Mouse (Mus musculus) lung, embryonic 15.5 days (tissue): ENCODE measurements at regions not wholly inside any gene's neighbourhood (a gene's known extent, or its start where the extent isn't known, plus 50 kb on each side); places are given as distances from the start of the nearest gene placed in this dataset.

Source experiments
- ATAC-seq: fragments of 200-750 bp; cut with Nextera tagmentation; 2 replicates; pipeline ENCODE4 v1.8.0; 2017; ENCODE audit warnings: moderate number of reproducible peaks, borderline replicate concordance; ENCODE audit not compliant: low FRiP score, low TSS enrichment; ENCODE audit errors: extremely low read depth
- H3K27ac ChIP-seq: fragments of 300-500 bp; sonication (generic); 2 replicates; pipeline ENCODE4 v1.5.1; 2015; ENCODE audit warnings: moderate library complexity, mild to moderate bottlenecking, inconsistent platforms
- H3K27me3 ChIP-seq: fragments of 300-500 bp; sonication (generic); 2 replicates; pipeline ENCODE4 v1.6.1; 2015; ENCODE audit warnings: inconsistent platforms
- H3K36me3 ChIP-seq: fragments of 300-500 bp; sonication (generic); 2 replicates; pipeline ENCODE4 v1.6.1; 2015; ENCODE audit warnings: inconsistent platforms
- H3K4me1 ChIP-seq: fragments of 300-500 bp; sonication (generic); 2 replicates; pipeline ENCODE4 v1.6.1; 2015; ENCODE audit warnings: inconsistent platforms
- H3K4me2 ChIP-seq: fragments of 300-500 bp; sonication (generic); 2 replicates; pipeline ENCODE4 v1.6.1; 2015; ENCODE audit warnings: inconsistent platforms, mild to moderate bottlenecking, moderate library complexity
- H3K4me3 ChIP-seq: fragments of 300-500 bp; sonication (generic); 2 replicates; pipeline ENCODE4 v1.5.1; 2015; ENCODE audit warnings: mild to moderate bottlenecking, inconsistent platforms
- H3K9ac ChIP-seq: fragments of 300-500 bp; sonication (generic); 2 replicates; pipeline ENCODE4 v1.6.1; 2015; ENCODE audit warnings: inconsistent platforms
- H3K9me3 ChIP-seq: fragments of 300-500 bp; sonication (generic); 2 replicates; pipeline ENCODE4 v1.6.1; 2016; ENCODE audit warnings: inconsistent platforms
- WGBS: fragments of 180-500 bp; shearing (Covaris S2); methylation state at CpG from one replicate; pipeline ENCODE4 v1.1.7; 2015; 5-methylcytosine and 5-hydroxymethylcytosine counted together

DNA sequence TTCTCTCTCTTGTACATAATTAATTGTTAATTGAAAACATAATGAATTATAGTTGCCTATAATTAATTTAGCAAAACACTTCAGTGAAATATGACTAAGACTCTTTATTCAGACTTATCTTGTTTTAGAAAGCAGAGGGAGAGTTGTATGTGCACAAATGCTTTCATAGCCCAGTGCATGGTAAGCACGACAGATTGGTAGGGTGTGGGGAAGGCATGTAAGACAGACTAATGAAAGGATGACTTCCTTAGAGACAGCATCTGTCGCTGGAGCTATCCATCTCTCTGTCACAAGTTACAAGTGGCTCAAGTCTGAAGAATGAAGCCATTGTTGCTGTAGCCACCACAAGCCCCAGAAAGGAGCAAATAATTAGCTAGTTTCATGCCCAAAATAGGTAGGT is 376.9 kb downstream of the 4930474N05Rik start:
- 61% methylated on average over 2 of the region's 2 CpGs for WGBS
- H3K36me3 ChIP-seq: no peaks in the 10 kb centered on the region
- no peak overlapping the region for H3K9ac ChIP-seq
- no peaks in the 10 kb centered on the region for H3K27me3 ChIP-seq
- H3K4me2 ChIP-seq: no peak overlapping the region
- H3K4me3 ChIP-seq: no peak overlapping the region
- ATAC-seq: no peak
- H3K9me3 ChIP-seq: no peaks in the 10 kb centered on the region
- H3K27ac ChIP-seq: no peak overlapping the region
- no peaks in the 10 kb centered on the region for H3K4me1 ChIP-seq

- Histone ChIP-seq H3K9ac (no peak overlapping the region), H3K4me3 (no peak overlapping the region), H3K4me1 (no peaks in the 10 kb centered on the region), H3K36me3 (no peaks in the 10 kb centered on the region), H3K27me3 (no peaks in the 10 kb centered on the region), H3K9me3 (no peaks in the 10 kb centered on the region), H3K4me2 (no peak overlapping the region), H3K27ac (no peak overlapping the region)
- WGBS: 62% methylated on average over 1 of the region's 1 CpGs
- no peak for ATAC-seq
Measured at GRCm38 (mm10) chr14:36470362-36470761, 375.6 kb downstream of the 4930474N05Rik start.

- H3K9ac ChIP-seq: no peak overlapping the region
- ATAC-seq: no peak
- no peak overlapping the region for H3K27ac ChIP-seq
- H3K36me3 ChIP-seq: no peaks in the 10 kb centered on the region
- no peak overlapping the region for H3K4me2 ChIP-seq
- H3K9me3 ChIP-seq: no peaks in the 10 kb centered on the region
- H3K4me3 ChIP-seq: no peak overlapping the region
- H3K27me3 ChIP-seq: no peaks in the 10 kb centered on the region
- H3K4me1 ChIP-seq: no peaks in the 10 kb centered on the region
- WGBS: 67% methylated on average over 1 of the region's 1 CpGs
Measured at GRCm38 (mm10) chr14:36453049-36453448, 358.3 kb downstream of the 4930474N05Rik start.

DNA sequence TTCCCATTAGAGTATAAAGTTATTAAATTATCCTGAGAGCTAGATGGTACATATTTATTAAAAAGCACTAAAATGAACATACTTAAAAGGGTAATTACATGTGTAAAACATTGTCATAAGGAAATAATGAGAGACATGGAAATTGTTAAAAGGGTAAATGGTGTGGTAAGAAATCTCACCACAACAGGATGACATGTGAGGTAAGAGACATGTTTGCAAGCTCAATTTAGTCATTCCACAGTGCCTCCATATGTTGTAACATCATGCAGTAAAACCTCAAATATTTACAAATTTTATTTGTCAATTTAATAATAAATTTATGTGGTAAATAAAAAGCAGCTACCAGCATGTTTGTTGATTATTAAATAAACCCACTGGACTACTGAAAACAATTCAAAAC is 355.4 kb downstream of the 4930474N05Rik start:
- ATAC-seq: no peak
- Histone ChIP-seq H3K27me3 (no peaks in the 10 kb centered on the region), H3K4me2 (no peak overlapping the region), H3K9me3 (no peaks in the 10 kb centered on the region), H3K4me3 (no peak overlapping the region), H3K4me1 (no peaks in the 10 kb centered on the region), H3K36me3 (no peaks in the 10 kb centered on the region), H3K9ac (no peak overlapping the region), H3K27ac (no peak overlapping the region)

- Histone ChIP-seq H3K4me3 (no peak overlapping the region), H3K27me3 (no peaks in the 10 kb centered on the region), H3K9ac (no peak overlapping the region), H3K27ac (no peak overlapping the region), H3K4me2 (no peak overlapping the region), H3K9me3 (no peaks in the 10 kb centered on the region), H3K36me3 (no peaks in the 10 kb centered on the region), H3K4me1 (no peaks in the 10 kb centered on the region)
- 78% methylated on average over 3 of the region's 3 CpGs for WGBS
- no peak for ATAC-seq
Measured at GRCm38 (mm10) chr14:36414656-36415273, 320.0 kb downstream of the 4930474N05Rik start.

DNA sequence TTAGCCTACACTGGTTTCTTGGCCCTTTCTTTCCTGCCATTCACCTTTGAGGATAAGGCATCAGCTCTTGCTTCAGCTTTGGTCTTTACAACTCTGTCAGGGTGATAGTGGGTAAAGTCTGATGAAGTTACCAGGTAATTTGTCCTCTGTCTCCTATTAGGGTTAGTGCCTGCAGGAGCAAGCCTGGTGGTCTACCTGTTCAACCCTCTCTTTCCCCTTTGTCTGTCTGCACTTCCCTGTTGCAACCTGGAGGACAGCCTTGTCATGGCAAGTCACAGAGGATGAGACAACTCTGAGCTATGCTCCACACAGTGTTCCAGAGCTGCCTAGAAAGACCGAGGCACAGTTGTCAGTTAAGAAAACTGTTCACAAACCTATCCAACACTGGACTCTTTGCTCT is 319.5 kb downstream of the 4930474N05Rik start:
- Histone ChIP-seq H3K27me3 (no peaks in the 10 kb centered on the region), H3K9ac (no peak overlapping the region), H3K9me3 (no peaks in the 10 kb centered on the region), H3K36me3 (no peaks in the 10 kb centered on the region), H3K4me3 (no peak overlapping the region), H3K27ac (no peak overlapping the region), H3K4me2 (no peak overlapping the region), H3K4me1 (no peaks in the 10 kb centered on the region)
- no peak for ATAC-seq
- 82% methylated on average over 1 of the region's 1 CpGs for WGBS
